Mouse (Mus musculus) intestine, postnatal 0 days (tissue): ENCODE measurements around the gene Phactr2. TPM values are rescaled to one million over a fixed set of nuclear protein-coding genes. Genes with fewer than 3 reads are reported as not detected.

Source experiments
- ATAC-seq: fragments of 200-750 bp; cut with Nextera tagmentation; 2 replicates; pipeline ENCODE4 v1.8.0; 2017; ENCODE audit warnings: mild to moderate bottlenecking, moderate TSS enrichment, moderate library complexity
- H3K27ac ChIP-seq: fragments of 300-500 bp; sonication (generic); 2 replicates; pipeline ENCODE4 v1.5.1; 2014; ENCODE audit warnings: mild to moderate bottlenecking, low read depth, low read length, moderate library complexity
- H3K27me3 ChIP-seq: fragments of 300-500 bp; sonication (generic); replicated peaks from 2 replicates; pipeline ENCODE4 v1.6.1; 2014; ENCODE audit warnings: low read length, mixed read lengths; ENCODE audit not compliant: control insufficient read depth, insufficient read depth
- H3K36me3 ChIP-seq: fragments of 300-500 bp; sonication (generic); 2 replicates; pipeline ENCODE4 v1.6.1; 2014; ENCODE audit warnings: mild to moderate bottlenecking, moderate library complexity; ENCODE audit not compliant: control insufficient read depth, insufficient read depth
- H3K4me1 ChIP-seq: fragments of 300-500 bp; sonication (generic); replicated peaks from 2 replicates; pipeline ENCODE4 v1.6.1; 2014; ENCODE audit warnings: antibody characterized with exemption, low read length, mixed read lengths; ENCODE audit not compliant: control insufficient read depth, insufficient read depth
- H3K4me2 ChIP-seq: fragments of 300-500 bp; sonication (generic); replicated peaks from 2 replicates; pipeline ENCODE4 v1.6.1; 2014; ENCODE audit warnings: low read depth, mild to moderate bottlenecking, moderate library complexity
- H3K4me3 ChIP-seq: fragments of 300-500 bp; sonication (generic); 2 replicates; pipeline ENCODE4 v1.5.1; 2014; ENCODE audit warnings: low read depth, low read length
- H3K9ac ChIP-seq: fragments of 300-500 bp; sonication (generic); 2 replicates; pipeline ENCODE4 v1.6.1; 2014; ENCODE audit warnings: mild to moderate bottlenecking, low read depth, low read length
- H3K9me3 ChIP-seq: fragments of 300-500 bp; sonication (generic); 2 replicates; pipeline ENCODE4 v1.6.1; 2016; ENCODE audit warnings: mixed run types; ENCODE audit not compliant: control insufficient read depth
- CTCF ChIP-seq: sonication (generic); IDR thresholded peaks from 2 replicates; pipeline ENCODE4 v1.5.1; 2016; ENCODE audit warnings: low read depth, mild to moderate bottlenecking, control low read depth, antibody characterized with exemption, moderate library complexity
- WGBS: fragments of 180-500 bp; shearing (Covaris S2); extraction: QIAGEN DNeasy Blood & Tissue Kit; methylation state at CpG from one replicate; pipeline ENCODE4 v1.1.7; 2014; 5-methylcytosine and 5-hydroxymethylcytosine counted together
- polyA plus RNA-seq: library from polyadenylated mRNA; unstranded; fragments of >200 nt; fragmentation: Nextera tagmentation; extraction: Ambion mirVana; gene quantifications from 2 replicates; pipeline ENCODE4 v1.2.1, GENCODE M21; 2015

Phactr2 gene
- polyA plus RNA-seq, 1 experiment from 2014 or later: 12.3 TPM

DNA sequence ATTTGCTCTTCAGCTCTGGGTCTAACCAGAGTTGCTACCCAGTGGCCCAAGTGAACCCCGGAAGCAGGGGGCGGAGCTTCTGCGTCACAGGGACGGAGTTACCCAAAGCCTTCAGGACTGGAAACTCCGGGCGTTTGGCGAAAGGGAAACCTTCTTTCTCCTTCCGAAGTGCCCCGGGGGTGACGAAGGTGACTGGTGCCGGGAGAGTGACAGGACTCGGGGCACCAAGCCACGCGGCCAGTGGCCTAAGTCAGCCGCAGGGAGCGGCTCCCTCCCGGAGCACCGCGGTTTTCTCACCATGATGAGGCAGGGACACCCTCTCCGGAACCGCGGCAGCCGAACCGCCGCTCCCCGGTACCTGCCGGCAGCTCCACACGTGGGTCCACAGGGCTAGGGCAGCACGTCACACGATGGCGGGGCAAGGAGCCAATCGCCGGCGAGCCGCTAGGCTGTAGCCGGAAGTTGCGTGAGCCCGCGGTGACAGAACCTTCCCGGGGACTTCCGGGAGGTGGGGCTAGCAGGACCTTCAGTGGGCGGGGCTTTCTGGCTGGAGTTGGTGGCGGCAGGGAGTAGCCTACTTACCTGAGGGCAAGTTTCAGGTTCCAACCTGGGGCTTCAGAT, 281.4 kb downstream of the Phactr2 start, which contains the start of gene Ltv1:
Ltv1 (minus strand) TSS at position 438 of the 621 bp plus-strand sequence.
- no peaks in the 10 kb centered on the region for H3K9me3 ChIP-seq
- under 1% methylated on average over 43 of the region's 43 CpGs for WGBS
- peak within 1 kb of the TSS; percentile 66 for H3K4me3 ChIP-seq
- peak within 1 kb of the TSS; percentile 95 for H3K27ac ChIP-seq
- peak; percentile 99 for ATAC-seq
- H3K27me3 ChIP-seq: no peaks in the 10 kb centered on the region
- peak within 1 kb of the TSS; percentile 73 for H3K9ac ChIP-seq
- 0 out of 2 replicates have a peak, but pooled peaks have one; percentile 10 for TF ChIP-seq CTCF
- H3K4me2 ChIP-seq: peak within 1 kb of the TSS; percentile 86
- H3K4me1 ChIP-seq: peaks cover 5% of the 10 kb centered on the region
- peaks cover 2% of the 10 kb centered on the region for H3K36me3 ChIP-seq

DNA sequence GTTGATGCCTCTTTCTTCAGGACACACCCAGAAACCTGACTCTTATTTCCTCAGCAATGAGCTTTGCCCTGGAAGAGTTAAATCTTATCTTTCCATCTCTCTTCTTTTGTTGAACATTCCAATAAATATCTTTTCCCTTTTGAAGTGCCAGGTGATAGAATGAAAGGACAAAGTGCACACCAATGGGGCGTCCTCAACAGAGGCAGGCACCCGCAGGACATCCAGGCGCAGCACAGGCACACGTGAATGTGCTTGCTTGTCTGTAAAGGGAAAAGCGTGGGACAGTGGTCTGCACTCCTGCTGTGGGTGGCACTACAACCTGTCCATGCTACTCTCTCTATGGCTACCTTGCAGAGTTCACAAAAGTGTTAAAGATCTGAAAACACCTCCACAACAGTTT, 284.3 kb downstream of the Phactr2 start:
- peaks cover 22% of the 10 kb centered on the region for H3K36me3 ChIP-seq
- H3K9me3 ChIP-seq: no peaks in the 10 kb centered on the region
- H3K27me3 ChIP-seq: no peaks in the 10 kb centered on the region
- ATAC-seq: peak; percentile 68
- TF ChIP-seq CTCF: no peak
- no peak overlapping the region for H3K4me3 ChIP-seq
- no peak overlapping the region for H3K9ac ChIP-seq
- no peak overlapping the region for H3K27ac ChIP-seq
- 45% methylated on average over 5 of the region's 5 CpGs for WGBS
- H3K4me2 ChIP-seq: no peak overlapping the region
- peaks cover 5% of the 10 kb centered on the region for H3K4me1 ChIP-seq

DNA sequence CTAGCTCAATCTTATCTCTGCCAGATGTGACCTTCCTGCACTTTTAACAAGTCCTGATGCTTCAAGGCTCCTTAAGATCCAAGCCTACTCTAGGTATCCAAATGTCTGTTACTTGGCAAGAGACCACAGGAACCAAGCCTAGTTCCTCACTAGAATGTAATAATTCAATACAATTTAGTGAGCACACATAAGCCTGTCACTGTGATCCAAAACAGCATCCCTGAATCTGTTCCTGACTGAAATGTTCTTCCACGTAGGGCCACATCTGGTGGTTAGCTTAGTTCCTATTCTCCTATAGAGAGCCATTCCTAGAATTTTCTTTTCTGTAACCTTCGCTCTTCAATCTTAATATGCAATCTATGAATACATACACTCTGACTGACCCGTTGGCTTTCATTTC, 287.5 kb downstream of the Phactr2 start:
- Histone ChIP-seq H3K4me2 (no peak overlapping the region), H3K36me3 (peaks cover 47% of the 10 kb centered on the region), H3K9me3 (no peaks in the 10 kb centered on the region), H3K27me3 (no peaks in the 10 kb centered on the region), H3K27ac (no peak overlapping the region), H3K4me3 (no peak overlapping the region), H3K9ac (no peak overlapping the region), H3K4me1 (no peaks in the 10 kb centered on the region)
- TF ChIP-seq CTCF: no peak
- no peak for ATAC-seq
- WGBS: 85% methylated on average over 3 of the region's 3 CpGs

DNA sequence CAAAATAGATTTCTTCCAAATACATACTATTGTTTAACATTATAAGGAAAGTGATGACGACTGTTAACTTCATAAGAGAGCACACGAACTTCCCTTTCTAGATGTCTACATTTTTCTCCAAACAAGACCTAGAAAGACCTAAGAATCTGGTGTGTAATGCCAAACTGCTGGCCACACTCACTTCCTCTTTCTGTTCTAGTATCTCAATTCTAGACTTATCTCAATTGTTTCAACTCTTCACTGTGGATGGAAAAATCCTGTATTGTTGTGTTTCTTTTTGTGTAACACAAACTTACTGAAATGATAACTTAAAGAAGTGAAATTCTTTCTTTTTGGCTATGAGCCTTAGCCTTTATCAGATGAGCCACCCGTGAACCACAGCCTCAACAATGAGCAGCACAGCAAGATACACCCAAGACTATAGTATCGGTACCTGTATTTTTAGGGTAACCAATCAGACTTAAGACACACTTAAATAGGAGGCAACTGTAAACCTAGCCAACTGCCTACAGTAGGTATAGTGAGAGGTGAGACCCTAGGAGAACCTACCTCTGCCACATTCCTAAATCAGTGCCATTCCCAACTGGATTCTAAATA, 289.9 kb downstream of the Phactr2 start:
- Histone ChIP-seq H3K4me3 (no peak overlapping the region), H3K4me1 (no peaks in the 10 kb centered on the region), H3K27me3 (no peaks in the 10 kb centered on the region), H3K9me3 (no peaks in the 10 kb centered on the region), H3K27ac (no peak overlapping the region), H3K4me2 (no peak overlapping the region), H3K9ac (no peak overlapping the region), H3K36me3 (peaks cover 72% of the 10 kb centered on the region)
- no peak for ATAC-seq
- 87% methylated on average over 4 of the region's 4 CpGs for WGBS
- no peak for TF ChIP-seq CTCF

DNA sequence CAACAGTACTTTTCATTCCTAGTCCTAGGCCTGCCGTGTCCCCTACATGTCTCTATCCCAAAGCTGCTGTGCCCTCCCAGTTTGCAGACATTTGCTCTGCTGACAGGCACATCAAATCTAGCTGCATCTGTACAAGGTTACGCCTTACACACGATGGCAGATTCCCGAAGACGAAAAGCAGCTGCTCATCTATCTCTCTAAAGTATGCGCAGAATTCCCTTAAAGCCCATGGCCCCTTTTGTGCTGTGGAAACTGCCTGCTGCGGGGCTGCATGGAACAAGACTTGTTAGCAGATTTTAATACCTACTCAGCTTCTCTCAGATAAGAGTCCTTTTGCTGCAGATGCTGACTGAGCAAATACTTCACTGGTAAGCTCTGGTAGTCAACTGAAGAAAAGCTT, 294.0 kb downstream of the Phactr2 start:
- H3K9ac ChIP-seq: no peak overlapping the region
- no peak overlapping the region for H3K4me2 ChIP-seq
- H3K4me3 ChIP-seq: no peak overlapping the region
- no peak for TF ChIP-seq CTCF
- H3K27ac ChIP-seq: no peak overlapping the region
- ATAC-seq: no peak
- no peaks in the 10 kb centered on the region for H3K9me3 ChIP-seq
- H3K36me3 ChIP-seq: peaks cover 73% of the 10 kb centered on the region
- H3K27me3 ChIP-seq: no peaks in the 10 kb centered on the region
- WGBS: 74% methylated on average over 7 of the region's 7 CpGs
- H3K4me1 ChIP-seq: no peaks in the 10 kb centered on the region

DNA sequence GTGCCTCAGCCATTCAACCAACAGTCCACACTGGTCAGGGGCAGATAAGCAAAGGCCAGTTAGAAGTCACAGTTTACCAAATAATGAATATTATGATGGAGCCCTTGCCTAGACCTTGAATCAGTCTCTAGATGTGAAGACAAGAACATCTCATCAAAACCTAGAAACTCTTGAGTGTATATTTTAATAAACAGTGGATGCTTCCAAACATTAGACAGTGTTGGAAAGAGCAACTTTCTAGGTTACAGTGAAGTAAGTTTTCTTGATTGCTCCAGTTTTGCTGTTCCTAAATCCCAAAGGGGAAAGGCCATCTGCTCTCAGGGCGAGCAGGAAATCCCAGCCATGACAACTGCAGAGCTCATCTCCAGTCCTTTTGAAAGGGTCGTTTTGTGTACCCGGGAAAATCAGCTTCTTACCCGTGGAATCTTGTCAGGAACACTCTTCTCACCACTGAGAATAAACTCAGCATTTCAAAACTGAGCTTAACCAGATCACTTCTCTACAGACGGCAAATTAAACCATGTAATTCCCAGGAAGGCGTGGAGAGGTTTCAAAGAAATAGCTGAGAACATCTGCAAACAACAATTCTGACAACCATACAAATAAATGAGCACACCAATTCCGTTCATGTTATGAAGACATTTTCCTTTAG, 296.1 kb downstream of the Phactr2 start, which contains the start of gene Zc2hc1b:
Zc2hc1b (minus strand) TSS at position 51 of the 652 bp plus-strand sequence.
- Histone ChIP-seq H3K4me3 (no peak within 1 kb of the TSS), H3K36me3 (peaks cover 58% of the 10 kb centered on the region), H3K27ac (no peak within 1 kb of the TSS), H3K4me1 (no peaks in the 10 kb centered on the region), H3K9me3 (no peaks in the 10 kb centered on the region), H3K9ac (no peak within 1 kb of the TSS), H3K27me3 (no peaks in the 10 kb centered on the region), H3K4me2 (no peak within 1 kb of the TSS)
- WGBS: 65% methylated on average over 7 of the region's 7 CpGs
- no peak for TF ChIP-seq CTCF
- ATAC-seq: no peak
